Mouse (Mus musculus): ENCODE data around the gene 3830403N18Rik.
"Not testable (repeated sequence)": the region's sequence is repeated elsewhere in the genome, so short reads cannot be mapped to it uniquely, and the experiment has no call there.

The 3830403N18Rik gene

GRCm38 (mm10) chrX:56136336-56136909 is at the start of gene 3830403N18Rik:
TSS of gene 3830403N18Rik (plus strand) at chrX:56136572.
- DNase-seq (ENCODE audit: low spot score) = not testable (repeated sequence)

GRCm38 (mm10) chrX:56151396-56151795 is 15.0 kb downstream of the 3830403N18Rik start:
- no peak for DNase-seq (ENCODE audit: low spot score)

GRCm38 (mm10) chrX:56186449-56186848 is 50.1 kb downstream of the 3830403N18Rik start:
- not testable (repeated sequence) for DNase-seq (ENCODE audit: low spot score)

Data from c-Kit-positive CD71-positive TER-119-positive erythroid progenitor cells, embryonic 14.5 days (primary cell).